Mouse (Mus musculus): ENCODE results near the gene Tgfb3. TPM values are rescaled to one million over a fixed set of nuclear protein-coding genes. Genes with fewer than 3 reads are reported as not detected.

Tgfb3 gene
- polyA plus RNA-seq, 1 experiment from 2014 or later, result 2.1 TPM

GRCm38 (mm10) chr12:86104297-86104696 is 25.5 kb upstream of the Tgfb3 start:
- no peak overlapping the region for H3K9ac ChIP-seq (replicated peaks; ENCODE audit: low read length)
- no peaks in the 10 kb centered on the region for H3K27me3 ChIP-seq (ENCODE audit: control insufficient read depth, insufficient read depth, low read length)
- H3K36me3 ChIP-seq (ENCODE audit: control insufficient read depth, insufficient read depth, low read length), result no peaks in the 10 kb centered on the region
- no peak overlapping the region for H3K4me2 ChIP-seq (ENCODE audit: low read length)
- peaks cover 22% of the 10 kb centered on the region for H3K4me1 ChIP-seq (ENCODE audit: control insufficient read depth, insufficient read depth, low read length)
- H3K4me3 ChIP-seq (replicated peaks; ENCODE audit: low read depth, low read length), result no peak overlapping the region
- WGBS, result 76% methylated on average over 11 of the region's 11 CpGs
- DNase-seq (no peak), ATAC-seq (ENCODE audit: low FRiP score, low TSS enrichment) (no peak)
- H3K9me3 ChIP-seq (ENCODE audit: control insufficient read depth, low read length), result no peaks in the 10 kb centered on the region
- H3K27ac ChIP-seq (replicated peaks; ENCODE audit: low read depth, low read length), result no peak overlapping the region

- Histone ChIP-seq H3K36me3 (ENCODE audit: control insufficient read depth, insufficient read depth, low read length) (no peaks in the 10 kb centered on the region), H3K4me3 (replicated peaks; ENCODE audit: low read depth, low read length) (no peak overlapping the region), H3K9me3 (ENCODE audit: control insufficient read depth, low read length) (no peaks in the 10 kb centered on the region), H3K4me1 (ENCODE audit: control insufficient read depth, insufficient read depth, low read length) (peaks cover 22% of the 10 kb centered on the region), H3K9ac (replicated peaks; ENCODE audit: low read length) (no peak overlapping the region), H3K27ac (replicated peaks; ENCODE audit: low read depth, low read length) (no peak overlapping the region; the same call in 1 of the 2 replicates), H3K4me2 (ENCODE audit: low read length) (0 out of 2 replicates have a peak overlapping the region, but pooled peaks have one; percentile 10), H3K27me3 (ENCODE audit: control insufficient read depth, insufficient read depth, low read length) (no peaks in the 10 kb centered on the region)
- WGBS, result 39% methylated on average over 8 of the region's 8 CpGs
- DNase-seq (no peak), ATAC-seq (ENCODE audit: low FRiP score, low TSS enrichment) (no peak)
Measured at GRCm38 (mm10) chr12:86103852-86104251, 25.0 kb upstream of the Tgfb3 start.

- H3K27me3 ChIP-seq (ENCODE audit: control insufficient read depth, insufficient read depth, low read length), result no peaks in the 10 kb centered on the region
- H3K36me3 ChIP-seq (ENCODE audit: control insufficient read depth, insufficient read depth, low read length), result no peaks in the 10 kb centered on the region
- H3K9ac ChIP-seq (replicated peaks; ENCODE audit: low read length), result no peak overlapping the region
- H3K27ac ChIP-seq (replicated peaks; ENCODE audit: low read depth, low read length), result no peak overlapping the region; the same call in 1 of the 2 replicates
- H3K9me3 ChIP-seq (ENCODE audit: control insufficient read depth, low read length), result no peaks in the 10 kb centered on the region
- H3K4me3 ChIP-seq (replicated peaks; ENCODE audit: low read depth, low read length), result no peak overlapping the region
- ATAC-seq (ENCODE audit: low FRiP score, low TSS enrichment) (no peak), DNase-seq (peak; percentile 57)
- 0 out of 2 replicates have a peak overlapping the region, but pooled peaks have one; percentile 10 for H3K4me2 ChIP-seq (ENCODE audit: low read length)
- peaks cover 22% of the 10 kb centered on the region for H3K4me1 ChIP-seq (ENCODE audit: control insufficient read depth, insufficient read depth, low read length)
- whole genome bisulfite sequencing, result 16% methylated on average over 11 of the region's 11 CpGs
Measured at GRCm38 (mm10) chr12:86103391-86103790, 24.6 kb upstream of the Tgfb3 start.

DNA sequence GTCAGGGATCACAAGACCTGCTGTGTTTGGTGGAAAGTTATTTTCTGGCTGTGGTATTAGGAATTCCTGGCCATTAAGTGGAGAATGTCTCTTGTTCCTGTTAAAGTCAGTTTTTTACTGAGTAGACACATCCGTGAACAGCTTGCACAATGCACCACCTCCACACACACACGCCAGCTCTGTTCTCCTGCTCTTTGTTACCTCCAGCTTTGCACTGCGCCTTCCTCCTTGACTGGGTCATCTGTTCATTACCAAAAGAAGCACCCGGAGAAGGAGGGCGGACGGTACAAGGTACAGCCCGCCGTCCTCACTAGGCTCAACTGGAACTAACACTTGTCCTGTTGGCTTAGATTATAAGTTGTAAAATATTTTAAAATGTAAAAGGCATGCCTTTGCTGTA is 23.8 kb upstream of the Tgfb3 start:
- no peak overlapping the region for H3K9ac ChIP-seq (replicated peaks; ENCODE audit: low read length)
- ATAC-seq (ENCODE audit: low FRiP score, low TSS enrichment) (no peak), DNase-seq (peak; percentile 17)
- H3K4me3 ChIP-seq (replicated peaks; ENCODE audit: low read depth, low read length), result no peak overlapping the region
- no peaks in the 10 kb centered on the region for H3K36me3 ChIP-seq (ENCODE audit: control insufficient read depth, insufficient read depth, low read length)
- no peak overlapping the region for H3K27ac ChIP-seq (replicated peaks; ENCODE audit: low read depth, low read length)
- WGBS, result 78% methylated on average over 8 of the region's 8 CpGs
- H3K4me1 ChIP-seq (ENCODE audit: control insufficient read depth, insufficient read depth, low read length), result peaks cover 22% of the 10 kb centered on the region
- H3K4me2 ChIP-seq (ENCODE audit: low read length), result no peak overlapping the region
- H3K9me3 ChIP-seq (ENCODE audit: control insufficient read depth, low read length), result no peaks in the 10 kb centered on the region
- H3K27me3 ChIP-seq (ENCODE audit: control insufficient read depth, insufficient read depth, low read length), result no peaks in the 10 kb centered on the region

- Histone ChIP-seq H3K4me1 (ENCODE audit: control insufficient read depth, insufficient read depth, low read length) (peaks cover 22% of the 10 kb centered on the region), H3K4me2 (ENCODE audit: low read length) (no peak overlapping the region), H3K27me3 (ENCODE audit: control insufficient read depth, insufficient read depth, low read length) (no peaks in the 10 kb centered on the region), H3K9me3 (ENCODE audit: control insufficient read depth, low read length) (no peaks in the 10 kb centered on the region), H3K36me3 (ENCODE audit: control insufficient read depth, insufficient read depth, low read length) (no peaks in the 10 kb centered on the region), H3K27ac (replicated peaks; ENCODE audit: low read depth, low read length) (no peak overlapping the region), H3K4me3 (replicated peaks; ENCODE audit: low read depth, low read length) (no peak overlapping the region), H3K9ac (replicated peaks; ENCODE audit: low read length) (no peak overlapping the region)
- no peak for ATAC-seq (ENCODE audit: low FRiP score, low TSS enrichment)
- WGBS, result 96% methylated on average over 3 of the region's 3 CpGs
- no peak for DNase-seq
Measured at GRCm38 (mm10) chr12:86100711-86101110, 21.9 kb upstream of the Tgfb3 start.

DNA sequence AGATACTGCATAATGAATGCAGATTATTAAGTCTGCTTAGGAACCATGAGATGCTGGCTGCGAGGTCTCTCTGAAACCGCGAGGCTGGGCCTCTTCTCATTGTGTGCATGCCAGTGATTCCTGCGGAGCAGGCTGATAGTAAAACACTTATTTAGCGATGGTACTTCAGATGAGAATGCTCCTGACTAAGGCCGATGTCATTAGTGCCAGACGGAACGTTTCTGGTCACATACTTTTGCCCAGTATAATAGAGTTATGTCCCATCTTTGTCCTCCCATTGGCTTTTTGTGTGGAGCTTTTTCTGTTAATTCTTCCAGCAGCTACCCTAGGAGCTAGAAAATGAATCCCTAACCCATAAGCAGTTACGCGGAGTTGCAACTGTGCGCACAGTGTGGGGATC is 18.9 kb upstream of the Tgfb3 start:
- Histone ChIP-seq H3K4me2 (ENCODE audit: low read length) (no peak overlapping the region), H3K9me3 (ENCODE audit: control insufficient read depth, low read length) (no peaks in the 10 kb centered on the region), H3K4me3 (replicated peaks; ENCODE audit: low read depth, low read length) (no peak overlapping the region), H3K9ac (replicated peaks; ENCODE audit: low read length) (no peak overlapping the region), H3K27ac (replicated peaks; ENCODE audit: low read depth, low read length) (no peak overlapping the region), H3K27me3 (ENCODE audit: control insufficient read depth, insufficient read depth, low read length) (no peaks in the 10 kb centered on the region), H3K4me1 (ENCODE audit: control insufficient read depth, insufficient read depth, low read length) (peaks cover 4% of the 10 kb centered on the region; the same call in 1 of the 2 replicates), H3K36me3 (ENCODE audit: control insufficient read depth, insufficient read depth, low read length) (no peaks in the 10 kb centered on the region)
- 60% methylated on average over 11 of the region's 11 CpGs for WGBS
- ATAC-seq (ENCODE audit: low FRiP score, low TSS enrichment) (no peak), DNase-seq (peak; percentile 22)

DNA sequence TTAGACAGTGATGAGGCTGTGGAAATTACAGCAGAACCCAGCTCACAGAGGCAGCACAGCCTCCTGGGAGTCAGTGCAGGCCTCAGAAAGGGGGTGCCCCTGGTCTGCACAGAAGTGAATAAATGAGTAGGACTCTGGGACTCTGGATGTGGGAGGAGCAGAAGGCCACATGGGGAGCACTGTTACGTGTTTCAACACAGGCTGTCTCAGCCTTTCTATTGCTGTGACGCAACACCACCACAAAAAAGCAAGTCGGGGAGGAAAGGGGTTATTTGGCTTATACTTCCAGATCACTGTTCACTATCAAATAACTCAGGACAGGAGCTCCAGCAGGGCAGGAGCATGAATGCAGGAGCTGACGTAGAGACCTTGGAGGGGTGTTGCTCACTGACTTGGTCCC is 17.0 kb upstream of the Tgfb3 start:
- H3K9me3 ChIP-seq (ENCODE audit: control insufficient read depth, low read length), result no peaks in the 10 kb centered on the region
- H3K27me3 ChIP-seq (ENCODE audit: control insufficient read depth, insufficient read depth, low read length), result no peaks in the 10 kb centered on the region
- H3K27ac ChIP-seq (replicated peaks; ENCODE audit: low read depth, low read length), result no peak overlapping the region
- DNase-seq (no peak), ATAC-seq (ENCODE audit: low FRiP score, low TSS enrichment) (no peak)
- H3K4me3 ChIP-seq (replicated peaks; ENCODE audit: low read depth, low read length), result no peak overlapping the region
- no peaks in the 10 kb centered on the region for H3K36me3 ChIP-seq (ENCODE audit: control insufficient read depth, insufficient read depth, low read length)
- H3K4me2 ChIP-seq (ENCODE audit: low read length), result no peak overlapping the region
- 92% methylated on average over 4 of the region's 4 CpGs for WGBS
- no peak overlapping the region for H3K9ac ChIP-seq (replicated peaks; ENCODE audit: low read length)
- peaks cover 3% of the 10 kb centered on the region; the same call in 1 of the 2 replicates for H3K4me1 ChIP-seq (ENCODE audit: control insufficient read depth, insufficient read depth, low read length)

DNA sequence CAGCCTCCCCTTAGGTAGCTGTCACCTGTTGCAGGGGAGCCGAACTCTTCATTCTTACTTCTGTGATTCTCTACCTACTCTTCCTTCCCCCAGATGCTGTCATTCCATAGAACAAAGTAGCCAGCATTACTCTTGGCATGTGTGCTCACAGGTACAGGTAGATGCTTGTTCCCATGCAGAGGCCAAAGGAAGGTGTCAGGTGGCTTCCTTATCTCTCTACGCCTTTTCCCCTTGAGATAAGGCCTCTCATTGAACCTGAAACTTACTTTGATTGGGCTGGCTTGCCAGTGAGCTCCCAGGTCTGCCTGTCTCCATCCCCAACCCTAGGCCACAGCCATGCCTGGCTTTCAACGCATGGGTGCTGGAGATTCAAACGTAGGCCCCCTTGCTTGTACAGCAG is 15.2 kb upstream of the Tgfb3 start:
- ATAC-seq (ENCODE audit: low FRiP score, low TSS enrichment) (no peak), DNase-seq (no peak)
- Histone ChIP-seq H3K9me3 (ENCODE audit: control insufficient read depth, low read length) (no peaks in the 10 kb centered on the region), H3K9ac (replicated peaks; ENCODE audit: low read length) (no peak overlapping the region), H3K27me3 (ENCODE audit: control insufficient read depth, insufficient read depth, low read length) (no peaks in the 10 kb centered on the region), H3K4me2 (ENCODE audit: low read length) (no peak overlapping the region), H3K4me1 (ENCODE audit: control insufficient read depth, insufficient read depth, low read length) (peaks cover 3% of the 10 kb centered on the region; the same call in 1 of the 2 replicates), H3K27ac (replicated peaks; ENCODE audit: low read depth, low read length) (no peak overlapping the region), H3K36me3 (ENCODE audit: control insufficient read depth, insufficient read depth, low read length) (peaks cover 2% of the 10 kb centered on the region; the same call in 1 of the 2 replicates), H3K4me3 (replicated peaks; ENCODE audit: low read depth, low read length) (no peak overlapping the region)
- 94% methylated on average over 4 of the region's 4 CpGs for WGBS

- H3K27me3 ChIP-seq (ENCODE audit: control insufficient read depth, insufficient read depth, low read length), result no peaks in the 10 kb centered on the region
- WGBS, result 23% methylated on average over 18 of the region's 18 CpGs
- DNase-seq, result peak; percentile 19
- peak overlapping the region; percentile 4; the same call in 1 of the 2 replicates for H3K9ac ChIP-seq (replicated peaks; ENCODE audit: low read length)
- H3K4me2 ChIP-seq (ENCODE audit: low read length), result peak overlapping the region; percentile 31
- peaks cover 3% of the 10 kb centered on the region; the same call in 1 of the 2 replicates for H3K4me1 ChIP-seq (ENCODE audit: control insufficient read depth, insufficient read depth, low read length)
- H3K4me3 ChIP-seq (replicated peaks; ENCODE audit: low read depth, low read length), result no peak overlapping the region
- no peak overlapping the region for H3K27ac ChIP-seq (replicated peaks; ENCODE audit: low read depth, low read length)
- peaks cover 10% of the 10 kb centered on the region; the same call in 1 of the 2 replicates for H3K36me3 ChIP-seq (ENCODE audit: control insufficient read depth, insufficient read depth, low read length)
- no peak for ATAC-seq (ENCODE audit: low FRiP score, low TSS enrichment)
- no peaks in the 10 kb centered on the region for H3K9me3 ChIP-seq (ENCODE audit: control insufficient read depth, low read length)
Measured at GRCm38 (mm10) chr12:86091601-86092132, 12.8 kb upstream of the Tgfb3 start.

All from midbrain, embryonic 14.5 days (tissue).